Mouse (Mus musculus): Measurements from ENCODE around the gene Fam187b. TPM values are rescaled to one million over a fixed set of nuclear protein-coding genes. Genes with fewer than 3 reads are reported as not detected.

Gene Fam187b
- total and polyA plus RNA-seq, 3 experiments, result not detected

DNA sequence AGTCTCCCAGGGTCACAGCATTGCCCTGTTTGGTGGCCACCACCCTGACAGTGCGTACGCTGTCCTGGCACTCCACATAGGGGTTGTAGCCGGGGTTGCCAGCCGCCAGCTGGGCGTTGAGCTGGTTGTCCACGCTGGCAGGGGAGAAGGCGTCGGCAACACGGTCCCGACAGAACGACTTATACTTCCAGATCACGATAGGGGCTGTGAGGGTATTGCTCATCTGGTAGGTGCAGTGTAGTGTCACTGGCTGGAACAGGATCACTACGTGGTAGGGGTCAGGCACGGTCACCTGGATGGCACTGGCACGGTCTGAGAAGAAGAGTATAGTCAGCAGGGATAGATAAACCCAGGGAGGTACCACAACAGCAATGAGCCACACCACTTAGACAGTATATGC lies 1.7 kb upstream of the Fam187b start:
- H3K27me3 ChIP-seq (replicated peaks), result no peaks in the 10 kb centered on the region
- in situ Hi-C loops (cut with MboI; ENCODE audit: low pct_ligation_motif_present, low pct_unique_long_range_greater_than_20kb, low sequenced_read_pairs) (no loop called here), dilution Hi-C loops (cut with MboI; ENCODE audit: extremely low pct_ligation_motif_present, extremely low pct_unique_long_range_greater_than_20kb, low sequenced_read_pairs) (no loop called here)
- no peak overlapping the region for H3K4me2 ChIP-seq (ENCODE audit: insufficient read depth, low read depth, poor library complexity, severe bottlenecking)
- H3K9ac ChIP-seq (ENCODE audit: insufficient read depth, low read depth), result no peak overlapping the region
- H3K4me1 ChIP-seq (ENCODE audit: control insufficient read depth in 1 of 2, insufficient read depth in 2 of 2), result peaks cover 0 to 4% of the 10 kb centered on the region in 2 experiments; a peak in 1 of 4 replicates
- peaks cover 7% of the 10 kb centered on the region for H3K9me3 ChIP-seq (replicated peaks; ENCODE audit: low read length)
- no peak overlapping the region for H3K4me3 ChIP-seq (replicated peaks in 1 of 3; ENCODE audit: low read depth in 2 of 3, low read length in 2 of 3, poor library complexity in 1 of 3)
- no peak for DNase-seq (ENCODE audit: extremely low read depth)
- TF ChIP-seq UBTF (IDR thresholded peaks at IDR 0.05; ENCODE audit: low read depth, low read length) (no peak), ZC3H11A (IDR thresholded peaks at IDR 0.05; ENCODE audit: low read depth, low read length) (no peak), MYC (IDR thresholded peaks at IDR 0.05; ENCODE audit: low read depth, low read length) (no peak), SIN3A (IDR thresholded peaks at IDR 0.05; ENCODE audit: low read length) (no peak), MAZ (IDR thresholded peaks at IDR 0.05; ENCODE audit: low read depth, low read length) (no peak), MEF2A (IDR thresholded peaks at IDR 0.05; ENCODE audit: borderline replicate concordance, low read depth, low read length) (no peak), TBP (conservative IDR thresholded peaks at IDR 0.05; ENCODE audit: low read depth, low read length) (no peak), PAX5 (IDR thresholded peaks at IDR 0.05; ENCODE audit: low read length) (no peak), MXI1 (IDR thresholded peaks at IDR 0.05; ENCODE audit: low read depth, low read length) (no peak), E2F4 (IDR thresholded peaks at IDR 0.05; ENCODE audit: insufficient replicate concordance, low read depth, low read length) (no peak), CHD2 (IDR thresholded peaks at IDR 0.05; ENCODE audit: low read length) (no peak), ZNF384 (IDR thresholded peaks at IDR 0.05; ENCODE audit: low read depth, low read length) (no peak), NRF1 (IDR thresholded peaks at IDR 0.05; ENCODE audit: low read depth, low read length) (no peak), SMC3 (IDR thresholded peaks at IDR 0.05; ENCODE audit: low read depth, low read length) (no peak), USF2 (conservative IDR thresholded peaks at IDR 0.05; ENCODE audit: low read depth, low read length) (no peak)
- H3K36me3 ChIP-seq (replicated peaks in 1 of 2; ENCODE audit: control insufficient read depth in 1 of 2, insufficient read depth in 1 of 2, low read length in 1 of 2), result no peaks in the 10 kb centered on the region
- H3K79me2 ChIP-seq (replicated peaks; ENCODE audit: control insufficient read depth, extremely low read depth, insufficient read depth, poor library complexity, severe bottlenecking), result no peaks in the 10 kb centered on the region
- no peak overlapping the region for H3K27ac ChIP-seq (ENCODE audit: insufficient read depth, low read depth)

GRCm38 (mm10) chr7:30972426-30973250 lies 952 bp upstream of the Fam187b start:
- Histone ChIP-seq H3K4me1 (ENCODE audit: control insufficient read depth in 1 of 2, insufficient read depth in 2 of 2) (peaks cover 0 to 4% of the 10 kb centered on the region in 2 experiments; a peak in 1 of 4 replicates), H3K4me3 (replicated peaks in 1 of 3; ENCODE audit: low read depth in 2 of 3, low read length in 2 of 3, poor library complexity in 1 of 3) (no peak overlapping the region), H3K27me3 (replicated peaks) (no peaks in the 10 kb centered on the region), H3K4me2 (ENCODE audit: insufficient read depth, low read depth, poor library complexity, severe bottlenecking) (no peak overlapping the region), H3K36me3 (replicated peaks in 1 of 2; ENCODE audit: control insufficient read depth in 1 of 2, insufficient read depth in 1 of 2, low read length in 1 of 2) (no peaks in the 10 kb centered on the region), H3K9ac (ENCODE audit: insufficient read depth, low read depth) (no peak overlapping the region), H3K27ac (ENCODE audit: insufficient read depth, low read depth) (no peak overlapping the region), H3K9me3 (replicated peaks; ENCODE audit: low read length) (peaks cover 7% of the 10 kb centered on the region), H3K79me2 (replicated peaks; ENCODE audit: control insufficient read depth, extremely low read depth, insufficient read depth, poor library complexity, severe bottlenecking) (no peaks in the 10 kb centered on the region)
- in situ Hi-C loops (cut with MboI; ENCODE audit: low pct_ligation_motif_present, low pct_unique_long_range_greater_than_20kb, low sequenced_read_pairs) (no loop called here), dilution Hi-C loops (cut with MboI; ENCODE audit: extremely low pct_ligation_motif_present, extremely low pct_unique_long_range_greater_than_20kb, low sequenced_read_pairs) (no loop called here)
- TF ChIP-seq EP300 (IDR thresholded peaks at IDR 0.05; ENCODE audit: low read length) (no peak), CHD2 (IDR thresholded peaks at IDR 0.05; ENCODE audit: low read length) (no peak)
- no peak for DNase-seq (ENCODE audit: extremely low read depth)

All from CH12.LX (cell line).